In the genomic region with DNA sequence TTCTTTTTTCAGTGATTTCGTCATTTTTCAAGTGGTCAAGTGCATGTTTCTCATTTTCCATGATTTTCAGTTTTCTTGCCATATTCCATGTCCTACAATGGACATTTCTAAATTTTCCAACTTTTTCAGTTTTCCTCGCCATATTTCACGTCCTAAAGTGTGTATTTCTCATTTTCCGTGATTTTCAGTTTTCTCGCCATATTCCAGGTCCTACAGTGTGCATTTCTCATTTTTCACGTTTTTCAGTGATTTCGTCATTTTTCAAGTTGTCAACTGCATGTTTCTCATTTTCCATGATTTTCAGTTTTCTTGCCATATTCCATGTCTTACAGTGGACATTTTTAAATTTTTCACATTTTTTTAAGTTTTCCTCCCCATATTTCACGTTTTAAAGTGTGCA, we compare ENCODE assay signal across 9 mouse cellular contexts. TPM values are rescaled to one million over a fixed set of nuclear protein-coding genes. Genes with fewer than 3 reads are reported as not detected.
DNase-seq lines count a peak whose midpoint lies in the region; ATAC-seq lines count a peak whose summit lies in the region.
"Not testable (repeated sequence)": the region's sequence is repeated elsewhere in the genome, so short reads cannot be mapped to it uniquely, and the experiment has no call there.
"Had no signal": no experiment of that assay in that cellular context is flagged by ENCODE, and none has a peak within 500 bp of the region (broad histone marks: within the 10 kb centered on the region; RNA-seq: fewer than 3 reads in every experiment).

No protein-coding gene starts in this region.

- H3K4me3 ChIP-seq in kidney, embryonic 15.5 days (replicated peaks), result not testable (repeated sequence)

- 77% methylated on average over 8 of the region's 8 CpGs for WGBS in kidney, embryonic 15.5 days

- not testable (repeated sequence) for H3K4me2 ChIP-seq in kidney, embryonic 15.5 days

- intact Hi-C loops in heart, postnatal 25 days (cut with DNase I); left cerebral cortex, postnatal 25 days (cut with DNase I): not testable (repeated sequence)

- peak; percentile 89 for DNase-seq in cerebellum, adult 11-12 months
- peak; percentile 92 to 100 for DNase-seq in frontal cortex, postnatal 14 days (ENCODE audit: low spot score in 2 of 2)
- DNase-seq in heart, postnatal 25 days (ENCODE audit: low spot score), result peak; percentile 97
- peak; percentile 98 for DNase-seq in left cerebral cortex, postnatal 25 days (ENCODE audit: low spot score in 2 of 2)
- peak; percentile 89 for DNase-seq in lung, postnatal 25 days (ENCODE audit: low spot score)
- peak; percentile 87 for DNase-seq in right cerebral cortex, adult 18-20 months
- DNase-seq in thymus, postnatal 25 days, result peak; percentile 78

- peak; percentile 70 for ATAC-seq in kidney, embryonic 15.5 days (replicated peaks; ENCODE audit: low FRiP score)

- H3K9ac ChIP-seq in kidney, embryonic 15.5 days, result not testable (repeated sequence)

- not testable (repeated sequence) for H3K4me1 ChIP-seq in kidney, embryonic 15.5 days

- H3K27me3 ChIP-seq in kidney, embryonic 15.5 days, result not testable (repeated sequence)

- H3K9me3 ChIP-seq in kidney, embryonic 15.5 days (replicated peaks), result not testable (repeated sequence)

- not testable (repeated sequence) for H3K27ac ChIP-seq in kidney, embryonic 15.5 days

- H3K36me3 ChIP-seq in kidney, embryonic 15.5 days, result not testable (repeated sequence)

RNA-seq across cellular contexts. Expression of a gene that starts 3.5 kb away (rescaled TPM):
- total RNA-seq in heart, postnatal 25 days (2021), result not detected
- not detected in 2 replicates for polyA plus RNA-seq in kidney, embryonic 15.5 days (2015; fragmentation: Nextera tagmentation; extraction: Ambion mirVana)
- total RNA-seq in left cerebral cortex, postnatal 25 days (2021), result not detected

RNA-seq across cellular contexts. Expression of a gene that starts 5.9 kb away (rescaled TPM):
- not detected for total RNA-seq in heart, postnatal 25 days (2021)
- not detected in 2 replicates for polyA plus RNA-seq in kidney, embryonic 15.5 days (2015; fragmentation: Nextera tagmentation; extraction: Ambion mirVana)
- not detected for total RNA-seq in left cerebral cortex, postnatal 25 days (2021)
- polyA plus RNA-seq: thymus, postnatal 0 days had no signal

RNA-seq across cellular contexts. Expression of a gene that starts 6.3 kb away (rescaled TPM):
- total RNA-seq in heart, postnatal 25 days (2021), result under 1 TPM in 1 of 2 experiments, not detected in 1; 0.78 TPM
- polyA plus RNA-seq in kidney, embryonic 15.5 days (2015; fragmentation: Nextera tagmentation; extraction: Ambion mirVana), result 0.29 TPM in 1 of 2 replicates, not detected in the other
- total RNA-seq in left cerebral cortex, postnatal 25 days (2021), result not detected
- polyA plus RNA-seq: thymus, postnatal 0 days had no signal

RNA-seq across cellular contexts. Expression of a gene that starts 8.8 kb away (rescaled TPM):
- total RNA-seq in heart, postnatal 25 days (2021), result not detected
- not detected in 2 replicates for polyA plus RNA-seq in kidney, embryonic 15.5 days (2015; fragmentation: Nextera tagmentation; extraction: Ambion mirVana)
- total RNA-seq in left cerebral cortex, postnatal 25 days (2021), result not detected
- polyA plus RNA-seq: thymus, postnatal 0 days had no signal

RNA-seq across cellular contexts. Expression of a gene that starts 10.6 kb away (rescaled TPM):
- not detected for total RNA-seq in heart, postnatal 25 days (2021)
- not detected in 2 replicates for polyA plus RNA-seq in kidney, embryonic 15.5 days (2015; fragmentation: Nextera tagmentation; extraction: Ambion mirVana)
- not detected for total RNA-seq in left cerebral cortex, postnatal 25 days (2021)
- polyA plus RNA-seq: thymus, postnatal 0 days had no signal
